Mouse (Mus musculus): ENCODE data around the gene Tbc1d16. TPM values are rescaled to one million over a fixed set of nuclear protein-coding genes. Genes with fewer than 3 reads are reported as not detected.

Tbc1d16 gene
- polyA plus RNA-seq, 1 experiment from 2014 or later: 15.0 TPM

GRCm38 (mm10) chr11:119197618-119198563, 30.4 kb downstream of the Tbc1d16 start:
- H3K27ac ChIP-seq: no peak overlapping the region
- no peaks in the 10 kb centered on the region for H3K27me3 ChIP-seq
- peaks cover 20% of the 10 kb centered on the region for H3K4me1 ChIP-seq
- H3K4me3 ChIP-seq (replicated peaks): no peak overlapping the region
- no peak overlapping the region for H3K9ac ChIP-seq
- no peak overlapping the region for H3K4me2 ChIP-seq
- no peak for ATAC-seq (replicated peaks; ENCODE audit: low FRiP score)
- no peaks in the 10 kb centered on the region; the same call in 1 of the 2 replicates for H3K36me3 ChIP-seq
- WGBS: 85% methylated on average over 18 of the region's 18 CpGs
- H3K9me3 ChIP-seq (replicated peaks): no peaks in the 10 kb centered on the region

- peaks cover 26% of the 10 kb centered on the region for H3K4me1 ChIP-seq
- H3K27me3 ChIP-seq: 0 out of 2 replicates have a peak, but pooled peaks cover 6% of the 10 kb centered on the region
- ATAC-seq (replicated peaks; ENCODE audit: low FRiP score): no peak
These were observed 35.7 kb downstream of the Tbc1d16 start for GRCm38 (mm10) chr11:119192605-119193004.

DNA sequence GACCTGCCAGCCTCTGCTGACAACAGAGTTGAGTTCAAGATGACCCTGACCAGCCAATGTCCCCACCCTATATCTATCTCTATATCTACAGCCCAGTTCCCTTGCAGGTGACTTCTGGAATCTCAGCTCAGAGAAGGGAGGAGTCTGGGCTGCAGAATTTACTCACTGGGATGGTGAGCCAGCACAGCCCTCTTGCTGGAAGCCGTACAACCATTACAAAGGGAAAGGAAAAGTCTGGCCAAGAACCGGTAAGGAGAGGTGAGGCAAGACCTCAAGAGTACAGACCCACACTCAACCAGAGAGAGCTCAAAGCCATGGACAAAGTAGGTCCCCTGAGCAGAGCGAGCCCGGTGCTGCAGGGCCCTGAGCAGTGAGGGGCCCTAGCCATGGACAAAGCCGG, 36.1 kb downstream of the Tbc1d16 start:
- H3K27me3 ChIP-seq: 0 out of 2 replicates have a peak, but pooled peaks cover 6% of the 10 kb centered on the region
- no peak for ATAC-seq (replicated peaks; ENCODE audit: low FRiP score)
- WGBS: 82% methylated on average over 5 of the region's 5 CpGs
- H3K4me3 ChIP-seq (replicated peaks): no peak overlapping the region
- no peaks in the 10 kb centered on the region for H3K9me3 ChIP-seq (replicated peaks)
- H3K36me3 ChIP-seq: no peaks in the 10 kb centered on the region; the same call in 1 of the 2 replicates
- H3K9ac ChIP-seq: no peak overlapping the region
- no peak overlapping the region for H3K4me2 ChIP-seq
- H3K4me1 ChIP-seq: peaks cover 30% of the 10 kb centered on the region
- H3K27ac ChIP-seq: no peak overlapping the region

More at GRCm38 (mm10) chr11:119192605-119193004, 35.7 kb downstream of the Tbc1d16 start:
- no peak overlapping the region for H3K27ac ChIP-seq
- WGBS: 79% methylated on average over 9 of the region's 9 CpGs
- no peak overlapping the region for H3K9ac ChIP-seq
- H3K36me3 ChIP-seq: no peaks in the 10 kb centered on the region; the same call in 1 of the 2 replicates
- H3K9me3 ChIP-seq (replicated peaks): no peaks in the 10 kb centered on the region
- H3K4me2 ChIP-seq: no peak overlapping the region
- H3K4me3 ChIP-seq (replicated peaks): no peak overlapping the region

DNA sequence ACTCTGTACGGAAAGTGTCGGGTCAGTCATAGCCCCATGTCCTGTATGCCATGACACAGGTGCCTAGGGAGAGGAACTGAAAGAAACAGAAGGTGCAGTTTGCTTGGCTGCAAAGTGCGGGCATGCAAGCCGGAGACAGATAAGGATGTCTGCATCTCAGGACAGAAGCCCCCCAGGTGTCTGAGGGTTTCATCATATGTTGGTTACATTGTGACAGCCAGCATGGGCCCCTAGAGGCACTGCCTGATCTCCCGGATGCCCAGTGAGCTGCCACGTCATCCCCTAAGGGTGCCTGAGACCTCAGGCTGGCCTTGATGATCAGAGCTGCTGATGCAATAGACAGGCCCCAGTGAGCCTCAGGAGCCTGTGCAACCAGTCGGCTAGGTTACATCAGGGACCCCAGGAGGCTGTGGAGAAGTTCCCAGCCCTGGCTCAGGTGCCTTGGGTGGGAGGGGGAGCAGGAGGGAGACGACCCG, 36.7 kb downstream of the Tbc1d16 start:
- WGBS: 75% methylated on average over 9 of the region's 9 CpGs
- Histone ChIP-seq H3K36me3 (no peaks in the 10 kb centered on the region), H3K9me3 (replicated peaks) (no peaks in the 10 kb centered on the region), H3K4me3 (replicated peaks) (no peak overlapping the region), H3K4me2 (no peak overlapping the region), H3K4me1 (peaks cover 35% of the 10 kb centered on the region), H3K27ac (no peak overlapping the region), H3K9ac (no peak overlapping the region), H3K27me3 (0 out of 2 replicates have a peak, but pooled peaks cover 6% of the 10 kb centered on the region)
- ATAC-seq (replicated peaks; ENCODE audit: low FRiP score): no peak

- WGBS: 22% methylated on average over 11 of the region's 11 CpGs
These were observed 37.8 kb downstream of the Tbc1d16 start for GRCm38 (mm10) chr11:119190498-119190897.

DNA sequence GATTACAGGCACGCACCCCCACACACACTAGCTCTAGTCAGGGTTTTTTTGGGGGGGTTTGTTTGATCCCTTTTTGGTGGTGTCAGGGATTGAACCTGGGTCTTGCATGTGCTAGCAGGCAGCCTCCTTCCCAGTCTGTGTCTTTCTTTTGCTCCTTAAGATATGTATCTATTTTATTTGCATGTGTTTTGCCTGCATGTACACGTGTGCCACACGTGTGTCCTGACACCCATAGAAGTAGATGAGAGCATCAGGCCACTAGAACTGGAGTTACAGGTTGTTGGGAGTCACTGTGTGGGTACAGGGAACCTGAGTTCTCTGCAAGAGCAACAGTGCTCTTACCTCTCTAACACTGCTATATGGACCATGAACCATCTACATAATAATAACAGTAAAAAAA, 39.0 kb downstream of the Tbc1d16 start:
- no peak for ATAC-seq (replicated peaks; ENCODE audit: low FRiP score)
- H3K36me3 ChIP-seq: no peaks in the 10 kb centered on the region
- no peaks in the 10 kb centered on the region for H3K9me3 ChIP-seq (replicated peaks)
- 87% methylated on average over 3 of the region's 3 CpGs for WGBS
- H3K4me2 ChIP-seq: no peak overlapping the region
- H3K4me1 ChIP-seq: peaks cover 39% of the 10 kb centered on the region
- H3K27me3 ChIP-seq: 0 out of 2 replicates have a peak, but pooled peaks cover 6% of the 10 kb centered on the region
- no peak overlapping the region for H3K27ac ChIP-seq
- no peak overlapping the region for H3K4me3 ChIP-seq (replicated peaks)
- no peak overlapping the region for H3K9ac ChIP-seq

More at GRCm38 (mm10) chr11:119190498-119190897, 37.8 kb downstream of the Tbc1d16 start:
- H3K36me3 ChIP-seq: no peaks in the 10 kb centered on the region
- H3K4me2 ChIP-seq: no peak overlapping the region
- H3K4me1 ChIP-seq: peaks cover 39% of the 10 kb centered on the region
- H3K9ac ChIP-seq: no peak overlapping the region
- H3K27ac ChIP-seq: no peak overlapping the region
- H3K27me3 ChIP-seq: 0 out of 2 replicates have a peak, but pooled peaks cover 6% of the 10 kb centered on the region
- H3K9me3 ChIP-seq (replicated peaks): no peaks in the 10 kb centered on the region
- ATAC-seq (replicated peaks; ENCODE audit: low FRiP score): peak; percentile 54
- no peak overlapping the region for H3K4me3 ChIP-seq (replicated peaks)

GRCm38 (mm10) chr11:119188389-119188788, 39.9 kb downstream of the Tbc1d16 start:
- no peak for ATAC-seq (replicated peaks; ENCODE audit: low FRiP score)
- WGBS: 56% methylated on average over 6 of the region's 6 CpGs
- no peak overlapping the region for H3K4me2 ChIP-seq
- H3K36me3 ChIP-seq: no peaks in the 10 kb centered on the region
- no peak overlapping the region for H3K9ac ChIP-seq
- H3K4me1 ChIP-seq: peaks cover 39% of the 10 kb centered on the region
- 0 out of 2 replicates have a peak, but pooled peaks cover 6% of the 10 kb centered on the region for H3K27me3 ChIP-seq
- no peaks in the 10 kb centered on the region for H3K9me3 ChIP-seq (replicated peaks)
- H3K4me3 ChIP-seq (replicated peaks): no peak overlapping the region
- H3K27ac ChIP-seq: no peak overlapping the region

- H3K4me1 ChIP-seq: peaks cover 39% of the 10 kb centered on the region
- H3K27ac ChIP-seq: no peak overlapping the region
- 0 out of 2 replicates have a peak, but pooled peaks cover 6% of the 10 kb centered on the region for H3K27me3 ChIP-seq
These were observed 40.5 kb downstream of the Tbc1d16 start for GRCm38 (mm10) chr11:119187800-119188197.

GRCm38 (mm10) chr11:119186989-119187799, 41.1 kb downstream of the Tbc1d16 start:
- WGBS: 46% methylated on average over 25 of the region's 25 CpGs
- no peak overlapping the region for H3K9ac ChIP-seq
- no peaks in the 10 kb centered on the region for H3K9me3 ChIP-seq (replicated peaks)
- no peak overlapping the region for H3K4me3 ChIP-seq (replicated peaks)
- H3K4me2 ChIP-seq: no peak overlapping the region
- ATAC-seq (replicated peaks; ENCODE audit: low FRiP score): 0 out of 2 replicates have a peak, but pooled peaks have one; percentile 30
- no peak overlapping the region for H3K27ac ChIP-seq
- 0 out of 2 replicates have a peak, but pooled peaks cover 6% of the 10 kb centered on the region for H3K27me3 ChIP-seq
- peaks cover 42% of the 10 kb centered on the region for H3K4me1 ChIP-seq
- no peaks in the 10 kb centered on the region for H3K36me3 ChIP-seq

More at GRCm38 (mm10) chr11:119187800-119188197, 40.5 kb downstream of the Tbc1d16 start:
- Histone ChIP-seq H3K4me3 (replicated peaks) (no peak overlapping the region), H3K9ac (no peak overlapping the region), H3K36me3 (no peaks in the 10 kb centered on the region), H3K4me2 (no peak overlapping the region), H3K9me3 (replicated peaks) (no peaks in the 10 kb centered on the region)
- ATAC-seq (replicated peaks; ENCODE audit: low FRiP score): no peak
- 56% methylated on average over 10 of the region's 10 CpGs for WGBS

- Histone ChIP-seq H3K36me3 (no peaks in the 10 kb centered on the region), H3K9me3 (replicated peaks) (no peaks in the 10 kb centered on the region), H3K4me3 (replicated peaks) (no peak overlapping the region), H3K4me1 (peaks cover 46% of the 10 kb centered on the region), H3K9ac (no peak overlapping the region), H3K27me3 (0 out of 2 replicates have a peak, but pooled peaks cover 6% of the 10 kb centered on the region), H3K27ac (no peak overlapping the region), H3K4me2 (no peak overlapping the region)
- no peak for ATAC-seq (replicated peaks; ENCODE audit: low FRiP score)
- 67% methylated on average over 3 of the region's 3 CpGs for WGBS
These were observed 41.9 kb downstream of the Tbc1d16 start for GRCm38 (mm10) chr11:119186381-119186780.

DNA sequence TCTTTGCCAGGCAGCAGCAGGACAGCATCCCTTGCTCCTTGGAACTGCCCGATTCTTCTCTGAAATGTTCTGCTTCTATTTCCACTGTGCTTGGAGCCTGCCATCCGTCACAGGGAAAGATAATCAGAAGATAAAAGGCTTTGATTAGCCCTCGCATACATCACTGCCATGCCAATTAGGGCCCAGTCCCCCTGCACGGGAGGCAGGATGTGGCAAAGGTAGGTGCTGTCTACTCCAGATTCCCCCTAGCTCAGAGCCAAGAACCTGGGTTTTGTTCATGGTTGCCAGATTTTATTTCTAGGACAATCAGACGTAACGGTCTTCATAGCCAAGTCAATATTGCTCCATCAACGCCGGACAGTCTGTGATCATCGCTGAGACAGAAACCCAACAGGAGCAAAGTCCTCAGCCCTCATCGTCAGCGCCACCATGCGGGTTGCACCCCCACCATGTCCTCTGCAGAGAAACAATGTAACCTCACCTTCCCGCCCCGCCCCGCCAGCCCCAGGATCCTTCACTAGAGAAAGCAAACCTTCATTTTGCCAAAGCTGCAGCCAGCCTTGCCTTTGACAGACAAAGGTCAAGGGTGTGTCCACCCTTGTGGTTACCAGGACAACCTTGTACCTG, 44.5 kb downstream of the Tbc1d16 start:
- Histone ChIP-seq H3K27ac (no peak overlapping the region), H3K4me2 (no peak overlapping the region), H3K27me3 (0 out of 2 replicates have a peak, but pooled peaks cover 6% of the 10 kb centered on the region), H3K36me3 (no peaks in the 10 kb centered on the region), H3K9me3 (replicated peaks) (no peaks in the 10 kb centered on the region), H3K9ac (no peak overlapping the region), H3K4me1 (peaks cover 36% of the 10 kb centered on the region), H3K4me3 (replicated peaks) (no peak overlapping the region)
- 77% methylated on average over 15 of the region's 15 CpGs for WGBS
- no peak for ATAC-seq (replicated peaks; ENCODE audit: low FRiP score)

Measured in kidney, embryonic 15.5 days (tissue).